Mouse (Mus musculus) kidney, embryonic 14.5 days (tissue): ENCODE data around the gene Gm3047. TPM values are rescaled to one million over a fixed set of nuclear protein-coding genes. Genes with fewer than 3 reads are reported as not detected.
"Not testable (repeated sequence)": the region's sequence is repeated elsewhere in the genome, so short reads cannot be mapped to it uniquely, and the experiment has no call there.

Source experiments
- ATAC-seq: fragments of 200-750 bp; cut with Nextera tagmentation; 2 replicates; pipeline ENCODE4 v1.8.0; 2017; ENCODE audit warnings: moderate number of reproducible peaks, mild to moderate bottlenecking, moderate TSS enrichment, moderate library complexity; ENCODE audit not compliant: low FRiP score, low TSS enrichment
- H3K27ac ChIP-seq: fragments of 300-500 bp; sonication (generic); 2 replicates; pipeline ENCODE4 v1.5.1; 2014; ENCODE audit warnings: low read depth, mild to moderate bottlenecking, low read length, moderate library complexity, mixed read lengths
- H3K27me3 ChIP-seq: fragments of 300-500 bp; sonication (generic); 2 replicates; pipeline ENCODE4 v1.6.1; 2014; ENCODE audit warnings: mild to moderate bottlenecking, low read length; ENCODE audit not compliant: control insufficient read depth, insufficient read depth
- H3K36me3 ChIP-seq: fragments of 300-500 bp; sonication (generic); 2 replicates; pipeline ENCODE4 v1.6.1; 2014; ENCODE audit warnings: low read length, mixed read lengths; ENCODE audit not compliant: control insufficient read depth, insufficient read depth
- H3K4me1 ChIP-seq: fragments of 300-500 bp; sonication (generic); 2 replicates; pipeline ENCODE4 v1.6.1; 2014; ENCODE audit warnings: low read length, mixed read lengths; ENCODE audit not compliant: control insufficient read depth, insufficient read depth
- H3K4me2 ChIP-seq: fragments of 300-500 bp; sonication (generic); replicated peaks from 2 replicates; pipeline ENCODE4 v1.6.1; 2014; ENCODE audit warnings: low read depth, mild to moderate bottlenecking, low read length
- H3K4me3 ChIP-seq: fragments of 300-500 bp; sonication (generic); 2 replicates; pipeline ENCODE4 v1.5.1; 2014; ENCODE audit warnings: mild to moderate bottlenecking, low read length
- H3K9ac ChIP-seq: fragments of 300-500 bp; sonication (generic); 2 replicates; pipeline ENCODE4 v1.6.1; 2014; ENCODE audit warnings: low read depth, mild to moderate bottlenecking, low read length, moderate library complexity
- H3K9me3 ChIP-seq: fragments of 300-500 bp; sonication (generic); 2 replicates; pipeline ENCODE4 v1.6.1; 2016; ENCODE audit warnings: low read length; ENCODE audit not compliant: control insufficient read depth
- WGBS: fragments of 180-500 bp; shearing (Covaris S2); extraction: QIAGEN DNeasy Blood & Tissue Kit; methylation state at CpG from one replicate; pipeline ENCODE4 v1.1.7; 2014; 5-methylcytosine and 5-hydroxymethylcytosine counted together
- polyA plus RNA-seq: library from polyadenylated mRNA; unstranded; fragments of >200 nt; fragmentation: Nextera tagmentation; extraction: Ambion mirVana; gene quantifications from 2 replicates; pipeline ENCODE4 v1.2.1, GENCODE M21; 2014

The Gm3047 gene
- not detected in 2 replicates for polyA plus RNA-seq

- H3K9ac ChIP-seq, H3K4me3 ChIP-seq, H3K36me3 ChIP-seq, H3K9me3 ChIP-seq, ATAC-seq, H3K4me1 ChIP-seq, H3K27ac ChIP-seq, H3K4me2 ChIP-seq, H3K27me3 ChIP-seq: not testable (repeated sequence)
- WGBS, result no CpG with 5 or more reads among the region's 2 CpGs
Observed at GRCm38 (mm10) chr14:4555105-4555504, at the start of gene Gm3047. Gm3047 (plus strand) TSS chr14:4555405.

Other genes starting within 250 kb of the Gm3047 start
- not detected in 2 replicates for gene Gm3149, start 238.1 kb upstream of the Gm3047 start, polyA plus RNA-seq
- gene 2610042L04Rik, start 220.6 kb upstream of the Gm3047 start, polyA plus RNA-seq, result 0.14 TPM in 1 of 2 replicates, not detected in the other
- not detected in 2 replicates for gene Gm3159, start 157.9 kb upstream of the Gm3047 start, polyA plus RNA-seq
- gene Gm3164, start 140.0 kb upstream of the Gm3047 start, polyA plus RNA-seq, result 0.64 TPM in 1 of 2 replicates, not detected in the other
- not detected in 2 replicates for gene Gm3173, start 124.4 kb upstream of the Gm3047 start, polyA plus RNA-seq
- gene Gm3182, start 73.7 kb upstream of the Gm3047 start, polyA plus RNA-seq, result not detected in 2 replicates
- gene Gm8159, start 76.9 kb downstream of the Gm3047 start, polyA plus RNA-seq, result not detected in 2 replicates
- not detected in 2 replicates for gene Gm3239, start 108.8 kb downstream of the Gm3047 start, polyA plus RNA-seq
- not detected in 2 replicates for gene Gm7876, start 153.8 kb downstream of the Gm3047 start, polyA plus RNA-seq
- 0.19 and 0.39 TPM in 2 replicates for gene Gm3252, start 171.4 kb downstream of the Gm3047 start, polyA plus RNA-seq
- gene Gm9602, start 220.9 kb downstream of the Gm3047 start, polyA plus RNA-seq, result not detected in 2 replicates